Mouse (Mus musculus): ENCODE measurements around the gene Neurl4. TPM values are rescaled to one million over a fixed set of nuclear protein-coding genes. Genes with fewer than 3 reads are reported as not detected.

Neurl4 gene
- total RNA-seq, 4 experiments from 2014 or later = 21.6 to 31.3 (median 25.5) TPM

DNA sequence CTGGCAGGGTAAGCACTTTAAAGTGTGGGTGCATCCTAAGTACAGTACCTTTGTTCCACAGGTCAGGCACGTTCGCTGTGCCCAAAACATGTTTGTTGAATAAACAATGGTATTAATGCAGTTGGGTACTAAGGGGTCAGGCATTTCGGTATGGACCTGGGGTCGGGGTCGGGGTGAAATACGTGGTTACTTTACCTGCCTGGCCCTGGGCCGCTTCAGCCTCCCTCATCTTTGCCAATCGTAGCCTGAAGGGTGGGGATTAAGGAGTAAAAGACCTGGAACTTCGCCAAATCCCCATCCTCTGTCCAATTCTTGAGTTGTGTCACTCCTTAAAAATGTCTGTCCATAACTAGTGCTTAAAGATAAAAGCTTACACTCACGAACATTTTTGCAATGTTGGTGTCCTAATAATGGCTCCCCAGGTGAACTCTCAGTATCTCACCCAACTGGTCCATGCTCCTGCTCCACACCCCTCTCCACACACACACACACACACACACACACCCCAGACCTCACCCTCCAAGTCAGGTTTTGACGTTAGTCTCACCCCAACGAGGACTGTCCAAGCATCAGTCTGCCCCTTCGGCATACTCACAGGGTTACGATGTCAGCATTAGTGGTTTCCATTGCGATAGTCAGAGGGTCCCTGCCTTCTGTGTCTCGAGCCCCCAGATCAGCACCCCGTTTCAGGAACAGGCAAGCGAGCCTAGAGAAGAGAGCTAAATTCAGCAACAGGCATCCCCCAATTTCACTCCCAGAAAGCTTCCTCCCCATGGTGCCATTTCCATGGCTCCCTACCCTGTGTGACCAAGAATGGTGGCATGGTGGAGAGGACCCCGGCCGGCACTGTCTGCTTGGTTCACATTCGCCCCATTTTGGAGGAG, 18.8 kb upstream of the Neurl4 start:
- DNase-seq (ENCODE audit: low spot score in 2 of 2) = no peak

DNA sequence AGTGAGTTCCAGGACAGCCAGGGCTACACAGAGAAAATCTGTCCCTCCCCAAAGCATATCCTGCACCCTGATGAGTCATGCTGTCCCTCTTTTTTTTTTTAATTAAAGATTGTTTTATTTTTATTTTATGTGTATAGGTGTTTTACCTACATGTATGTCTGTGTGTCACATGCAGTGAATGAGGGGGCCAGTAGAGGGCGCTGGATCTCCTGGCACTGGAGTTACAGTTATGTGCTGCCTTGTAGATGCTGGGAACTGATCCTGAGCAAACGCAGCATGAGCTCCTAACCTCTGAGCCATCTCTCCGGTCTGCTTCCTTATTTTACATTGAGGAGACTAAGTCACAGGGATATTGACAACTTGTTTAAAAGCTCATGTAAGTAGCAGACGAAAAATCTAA, 17.8 kb upstream of the Neurl4 start:
- no peak for DNase-seq (ENCODE audit: low spot score in 2 of 2)

DNA sequence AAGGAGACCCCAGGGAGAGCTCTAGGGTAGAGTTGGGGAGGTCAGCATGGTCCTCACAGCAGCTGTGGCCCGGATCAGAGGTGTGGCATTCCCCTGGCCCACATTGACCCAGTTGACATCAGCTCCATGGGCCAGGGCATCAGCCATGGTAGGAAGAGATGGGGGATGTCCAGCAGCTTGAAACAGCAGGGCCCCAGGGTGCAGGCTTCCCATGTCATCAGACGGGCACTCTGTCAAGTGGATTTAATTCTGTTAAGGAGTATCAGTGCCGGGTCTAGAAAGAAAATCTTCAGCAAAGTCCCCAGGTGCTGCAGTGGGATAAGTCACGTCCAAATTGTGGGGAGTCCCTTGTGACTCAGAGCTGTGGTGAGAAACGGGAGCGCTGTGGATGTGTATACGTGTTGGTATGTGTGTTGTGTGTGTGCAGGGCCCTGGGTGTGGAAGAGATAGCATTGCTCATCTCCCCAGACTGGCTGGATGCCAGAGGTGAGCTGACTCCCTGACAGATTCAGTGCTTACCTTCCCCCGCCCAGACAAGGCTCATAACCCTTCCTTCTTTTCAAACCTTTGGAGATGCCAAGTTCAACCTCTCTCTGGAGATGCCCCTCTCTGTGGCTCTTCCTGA, 17.2 kb upstream of the Neurl4 start:
- DNase-seq (ENCODE audit: low spot score in 2 of 2) = no peak

DNA sequence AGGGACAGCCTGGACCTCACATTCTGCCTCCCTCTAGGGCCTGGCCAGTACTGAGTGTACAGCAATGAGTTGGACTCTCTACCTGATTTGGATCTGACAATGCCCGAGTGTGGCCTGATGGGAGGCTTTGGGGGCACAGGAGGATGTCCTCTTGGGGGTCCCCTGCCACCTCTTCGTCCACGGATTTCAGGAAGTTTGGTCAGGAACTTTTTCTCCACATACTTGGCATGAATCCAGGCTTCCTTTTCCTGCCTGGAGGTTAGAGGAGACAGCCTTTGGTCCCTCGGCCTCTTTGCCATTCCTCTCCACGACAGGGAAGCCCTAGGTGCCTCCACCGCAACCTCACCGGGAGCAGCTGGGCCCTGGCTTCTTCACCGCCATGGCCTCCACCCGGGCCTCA, 16.6 kb upstream of the Neurl4 start:
- no peak for DNase-seq (ENCODE audit: low spot score in 2 of 2)

DNA sequence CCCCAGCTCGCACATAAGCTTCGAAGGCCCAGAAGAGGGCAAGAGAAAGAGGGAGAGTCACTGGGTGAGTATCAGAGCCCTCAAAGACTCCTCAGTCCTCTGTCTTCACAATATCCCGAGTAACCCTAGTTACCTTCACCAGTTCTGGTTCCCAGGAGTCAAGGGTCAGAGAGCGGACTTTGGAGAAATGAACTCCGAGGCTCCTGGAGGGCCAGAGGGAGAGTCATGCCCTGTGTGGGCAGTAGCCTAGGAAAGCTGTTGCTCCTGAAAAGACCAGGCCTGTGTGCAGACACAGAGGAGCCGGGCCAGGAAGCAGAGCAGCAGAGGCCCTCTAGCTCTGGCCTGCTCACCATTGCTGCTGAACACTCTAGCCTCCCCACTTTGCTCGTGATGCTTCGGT, 16.2 kb upstream of the Neurl4 start:
- no peak for DNase-seq (ENCODE audit: low spot score in 2 of 2)

DNA sequence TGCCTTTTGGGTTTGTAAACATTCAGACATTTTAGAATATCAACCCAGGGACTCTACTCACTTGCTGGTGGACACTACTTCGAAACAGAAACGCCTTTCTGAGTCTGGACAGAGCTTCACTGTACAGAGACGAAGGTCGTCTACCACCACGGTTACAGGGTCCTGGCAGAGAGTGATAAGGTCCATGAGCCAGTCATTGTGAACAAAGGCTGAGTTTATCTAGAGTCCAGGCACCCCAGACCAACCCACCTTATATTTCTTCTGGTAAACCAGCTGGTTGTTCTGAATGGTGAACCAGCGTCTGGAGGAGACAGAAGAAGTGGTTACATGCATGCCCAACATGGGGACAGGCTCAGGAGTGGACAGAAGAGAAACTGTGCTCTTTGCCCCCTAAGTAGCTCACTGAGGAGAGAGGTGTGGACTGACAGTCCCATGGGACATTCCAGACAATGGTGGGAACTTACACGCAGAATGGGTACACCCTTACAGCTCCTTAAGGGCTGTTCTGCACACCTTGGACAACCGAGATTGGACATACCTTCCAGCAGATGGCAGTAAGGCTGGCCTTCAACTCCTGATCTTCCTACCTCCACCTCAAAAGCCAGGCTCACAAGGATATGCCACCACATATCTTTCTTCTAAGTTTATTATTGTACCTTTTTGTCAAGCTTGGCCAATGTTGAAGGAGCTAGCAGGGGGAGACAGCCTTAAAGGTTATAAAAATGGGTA, 13.8 kb upstream of the Neurl4 start:
- no peak for DNase-seq (ENCODE audit: low spot score in 2 of 2)

DNA sequence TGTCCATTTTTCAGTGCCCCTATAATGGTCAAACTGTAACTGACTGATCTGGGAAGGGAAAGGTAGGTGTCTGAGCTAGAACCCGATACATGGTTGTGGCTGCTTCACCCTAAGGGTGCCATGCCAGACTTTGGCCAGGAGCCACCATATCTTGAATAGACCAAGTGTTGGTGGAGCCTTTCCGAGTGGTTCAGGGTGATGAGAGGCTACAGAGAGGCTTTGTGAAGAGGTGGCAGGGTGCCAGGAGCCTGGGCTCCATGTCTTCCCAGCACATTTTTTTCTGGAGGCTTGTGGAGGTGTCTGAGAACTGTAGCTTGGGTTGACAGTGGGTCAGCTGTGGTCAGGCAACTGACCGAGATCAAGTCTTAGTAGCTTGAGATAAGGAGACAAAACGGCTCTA, 9.4 kb upstream of the Neurl4 start:
- no peak for DNase-seq (ENCODE audit: low spot score in 2 of 2)

DNA sequence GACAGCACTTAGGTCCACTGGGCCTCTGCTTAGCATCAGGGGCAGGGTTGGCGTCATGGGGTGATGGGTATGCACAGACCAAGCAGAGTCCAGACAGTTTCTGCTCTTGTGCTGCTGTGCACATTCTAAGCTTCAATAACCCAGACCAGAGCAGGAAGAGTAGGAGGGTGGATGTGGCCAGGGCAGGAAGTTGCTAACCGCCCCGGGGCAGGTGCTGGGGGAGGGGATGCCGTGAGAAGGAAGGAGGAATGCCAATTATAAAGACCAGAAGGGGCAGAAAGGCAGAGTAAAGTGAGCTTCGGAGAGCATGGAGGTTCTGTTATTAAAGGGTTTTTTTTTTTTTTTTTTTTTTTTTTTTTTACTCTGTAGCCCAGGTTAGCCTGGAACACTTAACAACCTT, 6.2 kb upstream of the Neurl4 start:
- DNase-seq (ENCODE audit: low spot score in 2 of 2) = no peak

DNA sequence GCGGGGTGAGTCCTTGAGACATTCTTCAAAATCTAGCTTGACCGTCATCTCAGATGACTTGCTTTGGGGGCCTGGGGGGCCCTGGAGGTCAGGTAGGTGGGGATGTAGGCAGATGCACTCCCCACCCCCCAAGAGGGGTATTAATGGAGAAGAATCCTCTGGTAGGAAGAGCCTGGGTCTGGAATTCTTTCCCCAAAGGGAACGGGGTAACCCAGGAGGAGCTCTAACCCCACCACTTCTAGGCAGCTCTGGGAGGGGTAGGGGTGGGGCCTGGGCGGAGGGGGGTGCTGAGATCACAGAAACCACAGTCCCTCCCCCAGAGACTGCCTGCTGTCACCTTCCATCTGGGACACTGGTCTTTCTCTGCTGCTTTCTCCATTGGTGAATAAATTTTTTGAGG, 5.6 kb upstream of the Neurl4 start, which contains the start of gene Acap1:
TSS of gene Acap1 (minus strand) at position 249 of the 400 bp plus-strand sequence.
- DNase-seq (ENCODE audit: low spot score in 2 of 2) = no peak

DNA sequence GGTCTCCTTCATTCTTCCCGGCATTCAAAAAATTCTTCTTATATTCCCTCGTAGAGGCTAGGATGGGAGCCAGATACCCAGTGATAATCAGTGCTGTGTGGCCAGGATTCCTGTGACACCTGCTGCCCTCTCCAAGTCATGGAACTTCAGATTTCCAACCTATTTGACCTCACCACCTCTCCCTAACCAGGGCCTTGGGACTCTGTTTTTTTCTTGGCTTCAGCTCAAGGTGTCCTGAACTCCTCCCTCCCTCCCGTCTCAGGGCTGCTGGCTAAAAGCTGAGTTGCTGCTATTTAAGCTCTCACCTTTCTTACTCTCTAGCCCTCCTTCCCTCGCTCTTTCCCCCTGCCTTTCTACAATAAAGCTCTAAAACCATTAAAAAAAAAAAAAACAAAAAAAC, 1.0 kb upstream of the Neurl4 start:
- no peak for DNase-seq (ENCODE audit: low spot score in 2 of 2)

DNA sequence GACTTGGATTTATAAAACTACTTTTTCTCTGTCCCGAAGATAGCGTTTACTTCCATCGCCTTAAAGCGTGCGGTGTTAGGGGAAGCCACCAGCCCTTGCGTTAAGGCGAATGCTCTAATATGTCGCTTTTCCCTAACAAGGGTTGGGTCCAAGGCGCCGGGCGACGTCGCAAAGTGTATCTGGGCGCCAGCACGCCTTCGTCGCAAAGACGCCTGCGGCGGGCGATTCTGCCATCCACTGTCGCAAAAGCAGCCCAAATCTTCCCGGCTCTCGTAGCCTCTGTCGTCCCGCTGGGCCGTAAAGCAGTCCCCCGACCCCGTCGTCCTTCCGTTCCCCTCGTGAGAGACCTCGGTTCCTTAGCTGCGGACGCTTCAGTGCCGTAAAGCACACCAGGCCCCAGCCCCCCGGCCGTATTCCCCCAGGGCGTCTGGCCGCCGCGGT, 554 bp downstream of the Neurl4 start:
- DNase-seq (ENCODE audit: low spot score in 2 of 2) = peak; percentile 88 to 96

DNA sequence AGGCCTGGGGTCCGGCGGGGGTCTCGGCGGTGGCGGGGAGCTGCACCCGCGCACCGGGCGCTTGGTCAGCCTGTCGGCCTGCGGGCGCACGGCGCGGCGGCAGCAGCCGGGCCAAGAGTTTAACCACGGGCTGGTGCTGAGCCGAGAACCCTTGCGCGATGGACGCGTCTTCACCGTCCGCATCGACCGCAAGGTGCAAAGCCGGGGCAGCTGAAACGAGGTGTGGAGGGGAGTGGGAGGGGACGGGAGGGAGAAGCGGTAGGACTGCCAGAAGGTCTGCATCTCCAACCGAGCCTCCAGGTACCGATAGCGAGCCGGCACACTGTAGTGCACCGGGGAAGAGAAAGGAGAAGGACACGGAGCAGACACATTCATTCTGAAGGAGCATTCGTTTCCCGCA, 1.1 kb downstream of the Neurl4 start:
- DNase-seq (ENCODE audit: low spot score in 2 of 2) = no peak

DNA sequence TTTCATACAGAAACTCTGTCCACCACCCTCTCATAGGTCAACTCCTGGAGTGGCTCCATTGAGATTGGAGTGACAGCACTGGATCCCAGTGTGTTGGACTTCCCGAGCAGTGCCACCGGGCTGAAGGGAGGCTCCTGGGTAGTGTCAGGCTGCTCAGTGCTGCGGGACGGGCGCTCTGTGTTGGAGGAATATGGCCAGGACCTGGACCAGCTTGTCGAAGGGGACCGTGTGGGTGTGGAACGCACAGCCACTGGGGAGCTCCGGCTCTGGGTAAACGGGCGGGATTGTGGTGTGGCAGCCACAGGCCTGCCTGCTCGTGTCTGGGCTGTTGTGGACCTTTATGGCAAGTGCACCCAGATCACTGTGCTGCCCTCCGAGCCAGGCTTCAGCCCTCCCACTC, 2.1 kb downstream of the Neurl4 start:
- DNase-seq (ENCODE audit: low spot score in 2 of 2) = no peak

DNA sequence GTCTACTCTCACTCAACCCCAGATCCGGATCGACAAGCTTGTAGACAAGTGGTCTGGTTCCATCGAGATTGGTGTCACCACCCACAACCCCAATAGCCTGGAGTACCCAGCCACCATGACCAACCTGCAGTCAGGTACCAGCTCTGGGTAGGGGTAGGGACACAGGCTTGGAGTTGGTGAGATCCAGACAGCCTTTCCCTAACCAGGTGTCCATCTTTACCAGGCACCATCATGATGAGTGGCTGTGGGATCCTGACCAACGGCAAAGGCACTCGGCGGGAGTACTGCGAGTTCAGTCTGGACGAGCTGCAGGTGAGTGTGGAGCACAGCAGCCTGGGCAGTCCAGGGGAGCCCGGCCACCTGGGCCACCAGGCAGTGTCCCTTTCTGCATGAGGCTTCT, 3.4 kb downstream of the Neurl4 start:
- DNase-seq (ENCODE audit: low spot score in 2 of 2) = no peak

DNA sequence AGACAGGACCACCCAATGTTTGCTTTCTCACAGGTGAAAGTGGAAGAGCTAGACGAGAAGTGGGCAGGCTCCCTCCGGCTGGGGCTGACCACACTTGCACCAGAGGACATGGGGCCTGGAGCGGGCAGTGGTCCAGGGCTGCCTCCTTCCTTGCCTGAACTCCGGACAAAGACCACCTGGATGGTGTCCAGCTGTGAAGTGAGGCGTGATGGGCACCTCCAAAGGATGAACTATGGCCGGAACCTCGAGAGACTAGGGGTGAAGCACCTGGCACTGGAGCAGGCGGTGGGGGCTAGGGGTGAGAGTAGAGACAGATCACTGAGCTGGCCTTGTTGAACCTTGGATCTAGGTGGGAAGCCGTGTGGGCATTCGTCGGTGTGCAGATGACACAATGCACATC, 7.8 kb downstream of the Neurl4 start:
- no peak for DNase-seq (ENCODE audit: low spot score in 2 of 2)

DNA sequence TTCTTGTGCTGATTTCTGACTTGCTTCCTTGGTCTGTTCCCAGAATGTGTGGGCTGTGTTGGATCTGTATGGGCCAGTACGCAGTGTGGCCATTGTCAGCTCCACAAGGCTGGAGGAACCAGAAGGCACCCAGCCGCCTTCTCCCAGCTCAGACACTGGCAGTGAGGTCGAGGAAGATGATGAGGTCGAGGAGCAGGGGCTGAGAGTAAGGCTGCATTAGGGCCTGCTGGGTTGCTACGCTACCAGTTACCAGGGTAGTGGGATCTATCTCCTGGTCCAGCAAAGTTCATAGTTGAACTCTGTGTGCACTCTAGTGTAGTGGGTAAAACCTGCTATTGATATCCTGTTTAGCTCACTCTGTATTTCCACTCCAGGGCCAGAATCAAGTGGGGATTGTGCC, 8.3 kb downstream of the Neurl4 start:
- no peak for DNase-seq (ENCODE audit: low spot score in 2 of 2)

DNA sequence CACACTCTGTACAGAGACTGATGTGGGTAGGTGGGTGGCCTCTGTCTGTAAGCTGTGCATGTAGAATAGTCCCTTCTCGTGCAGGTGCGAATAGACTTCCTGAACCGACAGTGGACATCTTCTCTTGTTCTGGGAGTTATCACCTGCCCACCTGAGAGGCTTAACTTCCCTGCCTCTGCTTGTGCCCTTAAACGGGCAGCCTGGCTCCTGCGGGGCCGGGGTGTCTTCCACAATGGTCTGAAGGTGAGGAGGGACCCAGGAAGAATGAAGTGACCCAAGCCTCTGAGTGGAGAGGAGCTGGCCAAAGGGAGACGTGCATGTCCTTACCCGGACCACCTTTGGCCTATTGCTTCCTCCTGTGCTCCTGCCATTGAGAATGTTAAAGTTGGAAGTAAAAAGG, 9.3 kb downstream of the Neurl4 start:
- DNase-seq (ENCODE audit: low spot score in 2 of 2) = no peak

DNA sequence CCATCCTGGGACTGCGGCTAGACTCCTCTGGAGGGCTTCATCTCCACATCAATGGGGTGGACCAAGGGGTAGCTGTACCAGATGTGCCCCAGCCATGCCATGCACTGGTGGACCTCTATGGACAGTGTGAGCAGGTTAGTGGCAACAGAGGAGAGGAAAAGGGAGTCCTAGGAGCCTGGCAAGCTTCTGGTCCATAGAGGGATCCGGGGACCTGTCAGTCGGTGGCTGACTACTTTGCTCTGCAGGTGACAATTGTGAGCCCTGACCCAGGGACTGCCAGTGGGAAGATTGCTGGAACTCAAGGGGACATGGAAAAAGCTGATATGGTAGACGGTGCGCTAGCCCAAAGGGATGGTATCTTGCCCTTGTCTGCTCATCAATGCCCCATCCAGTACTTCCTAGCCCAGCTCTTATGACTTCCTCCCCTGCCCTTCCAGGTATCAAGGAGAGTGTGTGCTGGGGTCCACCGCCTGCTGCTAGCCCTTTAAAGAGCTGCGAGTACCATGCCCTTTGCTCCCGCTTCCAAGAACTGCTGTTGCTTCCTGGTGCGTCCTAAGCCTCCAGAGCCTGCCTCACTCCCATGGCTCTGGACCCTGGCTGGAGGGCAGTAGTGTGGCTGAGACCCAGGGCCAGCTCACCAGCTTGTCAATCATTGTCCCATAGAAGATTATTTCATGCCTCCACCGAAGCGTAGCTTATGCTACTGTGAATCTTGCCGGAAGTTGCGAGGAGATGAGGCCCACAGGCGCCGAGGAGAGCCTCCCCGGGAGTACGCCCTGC, 10.1 kb downstream of the Neurl4 start:
- no peak for DNase-seq (ENCODE audit: low spot score in 2 of 2)

DNA sequence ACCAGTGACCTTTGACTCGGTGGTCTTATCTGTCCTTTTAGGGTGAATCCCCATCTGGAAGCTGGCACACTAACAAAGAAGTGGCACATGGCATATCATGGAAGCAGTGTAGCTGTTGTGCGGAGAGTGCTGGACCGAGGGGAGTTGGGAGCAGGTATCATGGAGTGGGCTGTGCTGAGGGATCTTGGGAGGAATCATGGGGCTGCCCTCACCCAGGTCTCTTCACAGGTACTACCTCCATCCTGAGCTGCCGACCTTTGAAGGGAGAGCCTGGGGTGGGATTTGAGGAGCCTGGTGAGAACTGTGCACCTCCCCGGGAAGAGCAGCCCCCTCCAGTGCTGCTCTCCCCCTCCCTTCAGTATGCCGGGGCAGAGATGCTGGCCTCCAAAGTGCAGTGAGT, 10.8 kb downstream of the Neurl4 start:
- DNase-seq (ENCODE audit: low spot score in 2 of 2) = no peak

DNA sequence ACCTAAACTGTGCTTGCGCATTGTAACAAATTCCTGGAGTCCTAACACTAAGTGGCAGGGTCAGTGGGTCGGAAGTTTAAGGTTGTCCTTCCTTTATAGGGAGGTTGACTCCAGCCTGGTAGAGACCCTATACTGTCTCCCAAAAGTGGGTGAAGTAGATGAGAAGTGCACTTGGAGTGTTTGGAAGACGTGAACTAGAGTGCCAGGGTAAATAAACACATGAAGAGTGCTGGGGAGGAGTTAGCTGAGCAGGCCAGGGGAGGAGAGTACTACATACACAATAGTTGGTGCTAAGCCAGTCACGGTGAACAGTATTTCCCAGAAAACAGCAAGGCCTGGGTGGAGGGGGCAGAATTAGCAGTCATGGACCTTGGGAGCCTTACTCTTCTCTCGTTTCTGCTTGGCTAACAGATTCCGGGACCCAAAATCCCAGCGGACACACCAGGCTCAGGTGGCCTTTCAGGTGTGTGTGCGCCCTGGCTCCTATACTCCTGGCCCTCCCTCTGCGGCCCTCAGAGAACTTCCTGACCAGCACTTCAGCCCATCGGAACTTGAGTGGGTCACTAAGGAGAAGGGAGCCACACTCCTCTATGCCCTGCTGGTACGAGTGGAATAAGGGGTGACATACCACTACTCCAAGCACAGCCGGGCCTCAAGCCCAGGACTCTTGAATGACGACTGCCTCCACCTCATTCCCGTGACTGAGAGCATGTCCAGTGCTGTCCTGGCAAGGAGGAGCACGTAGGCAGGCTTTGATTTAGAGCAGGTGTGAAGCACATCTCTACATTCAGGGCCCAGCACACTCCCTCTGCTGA, 12.1 kb downstream of the Neurl4 start:
- no peak for DNase-seq (ENCODE audit: low spot score in 2 of 2)

Measured in gastrocnemius, adult 8-10 months (tissue).